Mouse (Mus musculus) heart, adult 2 months (tissue): ENCODE measurements around the gene Gm47283. TPM values are rescaled to one million over a fixed set of nuclear protein-coding genes. Genes with fewer than 3 reads are reported as not detected.
A peak's percentile ranks its signal among the peaks of the same experiment; 100 is the strongest.
"Not testable (repeated sequence)": the region's sequence is repeated elsewhere in the genome, so short reads cannot be mapped to it uniquely, and the experiment has no call there.

Experiments used
- DNase-seq, 2 experiments: peaks; one replicate each; pipeline ENCODE4 v3.0.0; 2021
- H3K27ac ChIP-seq: fragments of 200-600 bp; 2 replicates; pipeline ENCODE4 v1.8.1; 2022
- H3K27me3 ChIP-seq: fragments of 200-500 bp; 2 replicates; pipeline ENCODE4 v1.6.1; 2012; ENCODE audit warnings: mild to moderate bottlenecking, low read length, inconsistent platforms, mixed read lengths; ENCODE audit not compliant: control insufficient read depth, insufficient read depth
- H3K36me3 ChIP-seq: fragments of 200-500 bp; 2 replicates; pipeline ENCODE4 v1.6.1; 2012; ENCODE audit warnings: low read length, inconsistent platforms; ENCODE audit not compliant: control insufficient read depth, insufficient read depth
- H3K4me1 ChIP-seq: fragments of 200-500 bp; 2 replicates; pipeline ENCODE4 v1.6.1; 2011; ENCODE audit warnings: low read length; ENCODE audit not compliant: control insufficient read depth, insufficient read depth
- H3K4me3 ChIP-seq: fragments of 200-600 bp; 2 replicates; pipeline ENCODE4 v1.8.1; 2022
- H3K79me2 ChIP-seq: fragments of 200-500 bp; replicated peaks from 2 replicates; pipeline ENCODE4 v1.6.1; 2012; ENCODE audit warnings: mild to moderate bottlenecking, inconsistent platforms, low read length, moderate library complexity, mixed read lengths; ENCODE audit not compliant: control insufficient read depth, insufficient read depth
- H3K9ac ChIP-seq: fragments of 200-500 bp; 2 replicates; pipeline ENCODE4 v1.6.1; 2012; ENCODE audit warnings: low read depth, mild to moderate bottlenecking, control low read depth, inconsistent platforms, low read length, mixed read lengths
- CTCF ChIP-seq: fragments of 200-600 bp; IDR thresholded peaks from 2 replicates; pipeline ENCODE4 v1.8.1; 2022; ENCODE audit warnings: antibody characterized with exemption, mild to moderate bottlenecking, moderate library complexity
- EP300 ChIP-seq: fragments of 200-500 bp; IDR thresholded peaks from 2 replicates; pipeline ENCODE4 v1.6.1; 2011; ENCODE audit warnings: low read depth, low read length, control low read depth; ENCODE audit not compliant: insufficient read depth
- POLR2A ChIP-seq: fragments of 200-500 bp; IDR thresholded peaks from 2 replicates; pipeline ENCODE4 v1.6.1; 2011; ENCODE audit warnings: mild to moderate bottlenecking, low read depth, low read length, control low read depth; ENCODE audit not compliant: insufficient read depth
- WGBS: fragments of 180-500 bp; shearing (Covaris S2); methylation state at CpG from one replicate; pipeline ENCODE4 v1.1.7; 2018; 5-methylcytosine and 5-hydroxymethylcytosine counted together
- intact Hi-C: fragments of 180-260 bp; cut with DNase I; formaldehyde crosslinking; loops from one replicate; pipeline ENCODE4 v1.15.1; 2025
- polyA plus RNA-seq: library from polyadenylated mRNA; depleted of rRNA; stranded (reverse); fragments of >200 nt; gene quantifications from 2 replicates; pipeline ENCODE4 v1.2.3, GENCODE M21; 2012
- total RNA-seq, 2 experiments: library from RNA; stranded (reverse); gene quantifications; 2 replicates each; pipeline ENCODE4 v1.2.3; 2021

Gene Gm47283
- total and polyA plus RNA-seq, 3 experiments, result not detected

GRCm38 (mm10) chrY:90740013-90740561, 44.5 kb upstream of the Gm47283 start:
- intact Hi-C loops, result no loop called here
- peak; percentile 31 to 40 for DNase-seq
- TF ChIP-seq EP300 (no peak), CTCF (no peak), POLR2A (no peak)

GRCm38 (mm10) chrY:90741006-90741405, 43.5 kb upstream of the Gm47283 start:
- H3K4me3 ChIP-seq, H3K27ac ChIP-seq, H3K79me2 ChIP-seq, H3K4me1 ChIP-seq, intact Hi-C loops, H3K9ac ChIP-seq, H3K36me3 ChIP-seq, H3K27me3 ChIP-seq: not testable (repeated sequence)
- peak; percentile 7 to 42 for DNase-seq
- WGBS, result 81% methylated on average over 38 of the region's 38 CpGs

More at GRCm38 (mm10) chrY:90740013-90740561, 44.5 kb upstream of the Gm47283 start:
- Histone ChIP-seq H3K9ac (no peak overlapping the region), H3K4me3 (no peak overlapping the region), H3K27me3 (no peaks in the 10 kb centered on the region), H3K79me2 (no peaks in the 10 kb centered on the region), H3K4me1 (no peaks in the 10 kb centered on the region), H3K36me3 (no peaks in the 10 kb centered on the region), H3K27ac (no peak overlapping the region)
- WGBS, result 43% methylated on average over 14 of the region's 14 CpGs

GRCm38 (mm10) chrY:90741452-90742260, 42.9 kb upstream of the Gm47283 start:
- DNase-seq, result peak; percentile 33 to 56

GRCm38 (mm10) chrY:90742261-90743052, 42.1 kb upstream of the Gm47283 start:
- H3K27me3 ChIP-seq, H3K4me3 ChIP-seq, H3K79me2 ChIP-seq, H3K9ac ChIP-seq, H3K27ac ChIP-seq, H3K36me3 ChIP-seq, H3K4me1 ChIP-seq, intact Hi-C loops: not testable (repeated sequence)
- DNase-seq, result peak; percentile 3 to 38
- WGBS, result 84% methylated on average over 49 of the region's 49 CpGs

More at GRCm38 (mm10) chrY:90741452-90742260, 42.9 kb upstream of the Gm47283 start:
- intact Hi-C loops, H3K4me1 ChIP-seq, H3K9ac ChIP-seq, H3K27me3 ChIP-seq, H3K4me3 ChIP-seq, H3K79me2 ChIP-seq, H3K27ac ChIP-seq, H3K36me3 ChIP-seq: not testable (repeated sequence)
- 84% methylated on average over 42 of the region's 43 CpGs for WGBS

GRCm38 (mm10) chrY:90743053-90743810, 41.3 kb upstream of the Gm47283 start:
- WGBS, result 77% methylated on average over 40 of the region's 46 CpGs
- DNase-seq, result peak; percentile 6 to 42

GRCm38 (mm10) chrY:90743811-90744220, 40.7 kb upstream of the Gm47283 start:
- intact Hi-C loops, result no loop called here
- H3K36me3 ChIP-seq, result no peaks in the 10 kb centered on the region
- DNase-seq, result peak in 1 of 2 experiments; percentile 40
- H3K27ac ChIP-seq, result no peak overlapping the region
- WGBS, result 69% methylated on average over 2 of the region's 21 CpGs
- H3K9ac ChIP-seq, result no peak overlapping the region
- TF ChIP-seq POLR2A (no peak), EP300 (no peak), CTCF (no peak)
- H3K79me2 ChIP-seq, result no peaks in the 10 kb centered on the region
- no peak overlapping the region for H3K4me3 ChIP-seq
- no peaks in the 10 kb centered on the region for H3K27me3 ChIP-seq
- H3K4me1 ChIP-seq, result no peaks in the 10 kb centered on the region

More at GRCm38 (mm10) chrY:90743053-90743810, 41.3 kb upstream of the Gm47283 start:
- H3K9ac ChIP-seq, H3K4me1 ChIP-seq, H3K27me3 ChIP-seq, H3K79me2 ChIP-seq, H3K27ac ChIP-seq, H3K36me3 ChIP-seq, intact Hi-C loops, H3K4me3 ChIP-seq: not testable (repeated sequence)

GRCm38 (mm10) chrY:90744381-90744981, 40.1 kb upstream of the Gm47283 start:
- H3K79me2 ChIP-seq, H3K27me3 ChIP-seq, H3K4me1 ChIP-seq, H3K4me3 ChIP-seq, intact Hi-C loops, H3K27ac ChIP-seq, H3K36me3 ChIP-seq: not testable (repeated sequence)
- 62% methylated on average over 51 of the region's 51 CpGs for WGBS
- H3K9ac ChIP-seq, result peak overlapping the region; percentile 25; the same call in 1 of the 2 replicates
- DNase-seq, result peak; percentile 90 to 98

GRCm38 (mm10) chrY:90745256-90745655, 39.3 kb upstream of the Gm47283 start:
- intact Hi-C loops, H3K27me3 ChIP-seq, DNase-seq, H3K4me3 ChIP-seq, H3K9ac ChIP-seq, H3K4me1 ChIP-seq, H3K27ac ChIP-seq, H3K79me2 ChIP-seq, H3K36me3 ChIP-seq: not testable (repeated sequence)
- WGBS, result 92% methylated on average over 5 of the region's 5 CpGs
